Mouse (Mus musculus) spleen, adult 12 weeks (tissue): ENCODE results near the gene Ssu72.
"Not testable (repeated sequence)": the region's sequence is repeated elsewhere in the genome, so short reads cannot be mapped to it uniquely, and the experiment has no call there.

Experiments used
- DNase-seq: peaks from one replicate; pipeline ENCODE4 v3.0.0; 2022; ENCODE audit warnings: low spot score

The Ssu72 gene

DNA sequence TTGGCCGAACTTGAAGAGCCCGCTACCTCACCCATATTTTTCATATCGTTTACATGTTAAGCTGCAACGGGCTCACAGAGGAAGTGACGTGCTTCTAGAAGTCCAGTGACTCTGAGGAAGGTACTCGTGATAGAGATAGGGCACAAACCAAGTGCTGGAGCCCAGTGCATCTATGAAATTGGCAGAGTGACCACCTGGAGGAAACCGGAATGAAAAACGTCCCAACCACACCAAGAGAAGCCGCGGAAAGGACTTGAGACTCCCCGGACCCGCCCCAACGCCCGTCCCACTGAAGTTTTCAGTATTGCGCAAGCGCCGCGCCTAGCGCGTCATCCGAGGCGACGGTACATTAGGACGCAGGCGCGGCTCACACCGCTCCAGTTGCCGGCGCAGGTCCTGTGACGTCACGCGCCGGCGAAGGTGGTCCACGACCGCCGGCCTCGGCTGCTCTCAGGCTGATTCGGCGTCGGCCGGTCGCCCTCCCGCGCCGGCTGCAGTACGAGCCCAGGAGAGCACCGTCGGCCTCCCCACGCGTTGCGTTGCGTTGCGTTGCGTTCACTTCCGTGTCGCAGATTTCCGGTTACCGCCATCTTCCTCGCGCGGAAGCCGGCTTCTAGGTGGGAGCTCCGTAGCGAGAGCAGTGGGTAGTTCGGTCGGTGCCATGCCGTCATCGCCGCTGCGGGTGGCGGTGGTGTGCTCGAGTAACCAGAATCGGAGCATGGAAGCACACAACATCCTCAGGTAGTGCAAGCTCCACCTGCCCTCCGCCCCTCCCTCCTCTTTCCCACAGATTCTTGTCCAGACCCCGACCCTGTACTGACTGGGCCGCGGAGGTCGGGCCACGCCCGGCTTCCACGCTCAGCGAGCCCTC is at the start of gene Ssu72:
Ssu72 (plus strand) TSS at position 80 of the 871 bp plus-strand sequence.
- DNase-seq = peak; percentile 94

GRCm38 (mm10) chr4:155656214-155656751 is 48.3 kb upstream of the Ssu72 start:
- no peak for DNase-seq

DNA sequence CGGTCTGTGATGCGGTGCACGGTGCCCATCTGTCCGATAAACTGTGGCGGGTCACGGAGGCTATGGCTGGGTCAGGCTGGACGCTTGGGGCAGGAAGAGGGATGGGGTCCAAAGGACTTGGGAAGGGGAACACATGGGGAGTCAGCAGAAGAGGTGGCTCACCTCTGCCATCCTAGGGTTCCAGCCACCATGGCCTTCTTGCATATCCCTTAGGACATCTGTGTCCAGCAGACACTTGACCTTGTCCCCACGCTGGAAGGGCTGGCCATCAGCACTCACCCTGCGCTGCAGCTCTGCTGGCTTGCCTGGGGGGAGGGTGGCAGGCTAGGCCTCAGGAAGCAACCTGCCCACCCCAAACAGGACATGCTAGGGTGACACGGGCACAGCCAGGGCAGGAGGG is 45.6 kb upstream of the Ssu72 start:
- no peak for DNase-seq

DNA sequence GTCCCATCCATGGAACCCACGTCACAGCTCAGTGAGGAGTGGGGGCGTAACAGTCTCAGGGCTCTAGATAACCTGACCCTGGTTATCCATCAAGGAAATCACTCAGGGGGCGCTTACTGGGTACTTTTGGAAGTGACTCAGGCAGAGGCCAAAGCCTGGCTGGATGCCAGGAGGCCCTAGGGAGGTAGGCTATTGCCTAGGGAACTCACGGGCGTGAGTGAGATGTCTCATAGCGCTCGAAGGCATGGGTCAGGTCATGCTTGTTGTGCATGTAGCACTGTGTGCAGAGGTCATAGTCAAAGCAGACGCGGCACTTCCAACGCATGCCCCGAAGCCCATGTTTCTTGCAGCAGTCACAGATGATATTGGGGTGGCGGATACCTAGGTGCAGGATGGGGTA is 44.0 kb upstream of the Ssu72 start:
- no peak for DNase-seq

- no peak for DNase-seq
Measured at GRCm38 (mm10) chr4:155666903-155667302, 37.7 kb upstream of the Ssu72 start.

DNA sequence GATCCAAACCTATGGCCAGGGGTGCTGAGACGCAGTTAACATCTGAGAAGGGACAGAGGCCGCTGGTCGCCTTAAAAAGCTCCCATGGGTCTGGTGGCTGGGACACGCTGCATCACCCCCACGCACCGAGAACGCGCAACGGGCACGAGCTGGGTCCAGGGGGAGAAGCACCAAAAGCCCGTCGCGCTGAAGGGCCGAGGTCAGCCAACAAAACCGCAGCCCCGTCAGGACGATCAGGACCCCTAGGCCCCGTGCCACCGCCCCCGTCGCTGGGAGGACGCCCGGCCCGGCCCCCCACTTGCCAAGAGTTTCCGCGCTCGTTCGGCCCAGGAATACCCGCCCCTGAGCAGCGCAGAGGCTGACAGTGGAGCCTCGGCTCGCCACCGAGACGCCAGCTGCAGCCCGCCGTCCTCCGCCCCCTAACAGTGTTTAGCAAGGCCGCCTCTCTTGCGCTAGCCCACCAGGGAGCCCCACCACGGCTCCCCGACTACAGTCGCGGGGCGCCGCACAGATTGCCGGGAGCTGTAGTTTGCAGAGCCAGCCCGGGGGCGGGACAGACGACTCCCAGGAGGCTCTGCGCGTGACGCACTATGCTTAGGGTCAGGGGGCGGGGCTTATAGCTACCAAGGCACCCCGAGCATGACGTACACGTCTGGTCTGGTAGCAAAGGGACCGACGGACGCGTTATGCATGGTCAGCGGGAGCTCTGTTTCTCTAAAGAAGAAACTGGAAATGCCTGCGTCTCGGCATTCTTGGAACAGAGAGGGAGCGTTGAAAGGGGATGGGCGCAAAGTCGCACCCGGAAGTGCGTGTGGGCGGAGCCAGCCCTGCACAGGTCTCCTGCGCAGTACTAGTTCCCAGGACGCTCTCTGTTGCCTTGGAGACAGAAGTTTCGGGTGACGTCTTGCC is 35.7 kb upstream of the Ssu72 start, which contains the start of gene Mib2:
Mib2 (minus strand) TSS at position 510 of the 909 bp plus-strand sequence.
- DNase-seq = peak; percentile 96

- DNase-seq = no peak
Measured at GRCm38 (mm10) chr4:155669598-155670075, 35.0 kb upstream of the Ssu72 start.

GRCm38 (mm10) chr4:155670236-155670635 is 34.4 kb upstream of the Ssu72 start:
- not testable (repeated sequence) for DNase-seq

GRCm38 (mm10) chr4:155672082-155672481 is 32.5 kb upstream of the Ssu72 start:
- DNase-seq = no peak

GRCm38 (mm10) chr4:155675991-155676390 is 28.6 kb upstream of the Ssu72 start:
- DNase-seq = no peak

DNA sequence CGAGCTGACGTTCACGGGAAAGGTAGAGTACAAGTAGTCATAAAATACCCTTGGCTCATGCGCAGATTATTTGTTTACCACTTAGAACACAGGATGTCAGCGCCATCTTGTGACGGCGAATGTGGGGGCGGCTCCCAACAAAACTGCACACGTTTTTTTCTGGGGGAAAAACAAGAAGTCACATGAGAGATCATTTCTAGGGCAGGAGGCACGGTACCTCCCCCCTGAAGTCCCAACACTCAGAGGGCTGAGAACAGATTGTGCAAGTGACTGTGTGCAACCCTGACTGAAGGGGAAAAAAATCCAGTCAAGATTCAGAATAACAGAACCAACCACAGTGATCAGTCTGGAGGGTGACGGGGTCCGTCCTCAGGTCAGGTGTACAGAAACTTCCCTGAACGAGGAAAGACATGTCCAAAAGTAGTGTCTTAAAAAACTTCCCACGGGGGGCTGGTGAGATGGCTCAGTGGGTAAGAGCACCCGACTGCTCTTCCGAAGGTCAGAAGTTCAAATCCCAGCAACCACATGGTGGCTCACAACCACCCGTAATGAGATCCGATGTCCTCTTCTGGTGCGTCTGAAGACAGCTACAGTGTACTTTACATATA is 20.8 kb upstream of the Ssu72 start:
- not testable (repeated sequence) for DNase-seq

DNA sequence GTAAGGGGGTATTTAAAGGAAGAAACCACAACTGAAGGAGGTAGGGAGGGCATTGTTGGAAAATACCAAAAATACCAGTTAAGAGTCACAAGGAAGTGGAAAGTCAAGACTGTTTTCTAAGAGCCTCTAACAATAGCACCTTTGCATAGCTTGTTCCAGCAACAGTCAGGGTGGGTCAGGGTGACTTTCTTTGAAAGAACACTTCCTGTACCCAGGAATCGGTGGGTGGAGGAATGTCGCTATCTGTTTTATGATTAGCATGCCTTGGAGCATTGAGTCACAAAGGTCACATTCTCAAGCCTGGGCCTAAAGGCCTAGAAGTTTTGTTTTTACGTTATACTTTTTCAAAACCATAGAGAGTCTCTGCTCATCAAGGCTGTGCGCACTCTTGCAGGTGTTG is 16.8 kb upstream of the Ssu72 start:
- DNase-seq = not testable (repeated sequence)

GRCm38 (mm10) chr4:155690571-155691375 is 13.8 kb upstream of the Ssu72 start:
- no peak for DNase-seq

DNA sequence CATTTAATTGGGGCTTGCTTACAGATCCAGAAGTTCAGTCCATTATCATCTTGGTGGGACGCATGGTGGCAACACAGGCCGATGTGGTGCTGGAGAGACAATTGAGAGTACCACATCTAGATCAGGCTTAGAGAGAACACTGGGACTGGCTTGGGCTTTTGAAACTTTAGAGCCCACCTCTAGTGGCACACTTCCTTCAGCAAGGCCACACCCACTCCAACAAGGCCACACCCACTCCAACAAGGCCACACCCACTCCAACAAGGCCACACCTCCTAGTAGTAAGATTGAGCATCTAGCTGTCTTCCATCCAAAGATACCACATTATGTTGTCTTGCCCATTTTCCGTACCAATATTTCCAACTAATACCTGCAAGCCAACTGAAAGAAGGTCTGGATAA is 12.2 kb upstream of the Ssu72 start:
- DNase-seq = no peak

GRCm38 (mm10) chr4:155694111-155694481 is 10.5 kb upstream of the Ssu72 start, which contains the start of gene Fndc10:
Fndc10 (plus strand) TSS chr4:155694342.
- DNase-seq = no peak

DNA sequence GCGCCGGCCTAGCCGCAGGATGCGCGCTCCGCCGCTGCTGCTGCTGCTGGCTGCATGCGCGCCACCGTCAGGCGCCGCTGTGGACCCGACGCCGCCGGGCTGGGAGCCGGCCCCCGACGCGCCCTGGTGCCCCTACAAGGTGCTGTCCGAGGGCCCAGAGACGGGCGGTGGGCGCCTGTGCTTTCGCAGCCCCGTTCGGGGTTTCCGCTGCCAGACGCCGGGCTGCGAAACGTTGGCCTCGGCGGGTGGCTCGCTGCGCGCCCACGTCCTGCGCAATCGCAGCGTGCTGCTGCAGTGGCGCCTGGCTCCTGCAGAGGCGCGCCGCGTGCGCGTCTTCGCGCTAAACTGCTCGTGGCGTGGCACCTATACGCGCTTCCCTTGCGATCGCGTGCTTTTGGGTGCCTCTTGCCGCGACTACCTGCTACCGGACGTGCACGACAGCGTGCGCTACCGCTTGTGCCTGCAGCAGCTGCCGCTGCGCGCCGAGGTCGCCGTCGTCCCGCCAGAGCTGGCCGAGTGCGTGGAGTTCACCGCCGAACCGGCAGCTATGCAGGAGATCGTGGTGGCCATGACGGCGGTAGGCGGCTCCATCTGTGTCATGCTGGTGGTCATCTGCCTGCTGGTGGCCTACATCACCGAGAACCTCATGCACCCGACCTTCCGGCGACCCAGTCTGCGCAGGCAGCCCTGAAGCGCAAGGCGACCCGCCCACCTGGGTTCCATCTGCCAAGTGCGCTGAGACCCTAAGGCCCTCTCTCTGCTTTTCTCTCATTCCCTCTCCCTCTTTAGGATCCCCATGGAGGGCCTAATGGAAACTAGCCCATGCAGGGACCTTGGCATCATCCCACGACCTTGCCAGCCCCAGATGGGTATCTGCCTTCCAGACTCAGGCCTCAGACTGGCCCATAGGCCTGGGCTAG is 9.9 kb upstream of the Ssu72 start:
- peak; percentile 31 for DNase-seq

DNA sequence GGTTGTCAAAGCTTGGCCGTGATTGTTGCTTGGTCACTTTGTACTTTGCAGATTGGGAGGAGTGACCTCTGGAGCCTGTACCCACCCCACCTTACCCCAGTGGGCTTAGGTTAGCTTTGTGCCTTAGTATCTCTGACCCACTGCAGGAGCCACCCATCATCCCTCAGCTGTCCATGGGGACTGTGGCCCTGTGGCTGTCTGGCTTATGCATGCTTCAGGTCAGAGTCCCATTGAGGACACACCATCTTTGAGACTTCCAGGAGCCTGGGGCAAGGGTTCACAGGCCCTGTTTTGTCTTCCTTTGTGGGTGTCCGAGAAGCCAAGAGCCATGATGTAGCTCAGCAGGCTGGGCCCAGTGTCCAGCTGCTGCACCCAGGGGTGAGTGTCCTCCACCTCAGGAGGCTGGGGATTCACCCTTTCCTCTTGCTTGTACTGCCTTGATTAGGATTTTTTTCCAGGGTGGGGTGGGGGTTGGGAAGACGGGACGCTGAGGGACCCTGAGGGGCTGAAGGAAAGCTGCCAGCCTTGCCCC is 9.0 kb upstream of the Ssu72 start:
- DNase-seq = no peak

GRCm38 (mm10) chr4:155696261-155697255 is 8.0 kb upstream of the Ssu72 start:
- DNase-seq = no peak
